Mouse (Mus musculus): ENCODE data around the gene Gm18336.
"Not testable (repeated sequence)": the region's sequence is repeated elsewhere in the genome, so short reads cannot be mapped to it uniquely, and the experiment has no call there.

- TF ChIP-seq CTCF (conservative IDR thresholded peaks at IDR 0.05; ENCODE audit: low read length); POU5F1 (IDR thresholded peaks at IDR 0.05; ENCODE audit: borderline replicate concordance, low read length); NANOG (IDR thresholded peaks at IDR 0.05; ENCODE audit: borderline replicate concordance, low read length): not testable (repeated sequence)
Observed at GRCm38 (mm10) chrX:73398636-73399035, at the start of gene Gm18336.

Measured in E14TG2a.4 (cell line).